Mouse (Mus musculus) MEL (cell line): Measurements from ENCODE around the gene Pelp1.
A peak's percentile ranks its signal among the peaks of the same experiment; 100 is the strongest.

Source experiments
- CTCF ChIP-seq, 3 experiments: IDR thresholded peaks in 2 of 3; conservative IDR thresholded peaks in 1 of 3; 2 replicates each; pipeline ENCODE4 v1.5.1; 2011 to 2012; ENCODE audit warnings: low read length in 3 of 3, low read depth in 2 of 3, mild to moderate bottlenecking in 2 of 3, improper control_type of control experiment in 1 of 3, inconsistent platforms in 1 of 3, mixed read lengths in 1 of 3, moderate library complexity in 1 of 3; ENCODE audit not compliant: control insufficient read depth in 1 of 3, insufficient read depth in 1 of 3, poor library complexity in 1 of 3, severe bottlenecking in 1 of 3
- ELF1 ChIP-seq: IDR thresholded peaks from 2 replicates; pipeline ENCODE4 v1.6.1; 2014; ENCODE audit warnings: low read depth, mild to moderate bottlenecking, inconsistent platforms, low read length, improper control_type of control experiment, moderate library complexity
- ETS1 ChIP-seq: IDR thresholded peaks from 2 replicates; pipeline ENCODE4 v1.6.1; 2012; ENCODE audit warnings: low read depth, mild to moderate bottlenecking, inconsistent platforms, low read length, improper control_type of control experiment, moderate library complexity
- HCFC1 ChIP-seq: IDR thresholded peaks from 2 replicates; pipeline ENCODE4 v1.6.1; 2012; ENCODE audit warnings: low read depth, mild to moderate bottlenecking, inconsistent platforms, low read length, improper control_type of control experiment, moderate library complexity
- MAZ ChIP-seq: IDR thresholded peaks from 2 replicates; pipeline ENCODE4 v1.6.1; 2012; ENCODE audit warnings: low read depth, mild to moderate bottlenecking, inconsistent platforms, low read length, improper control_type of control experiment
- POLR2A ChIP-seq, 2 experiments: IDR thresholded peaks; 2 replicates each; pipeline ENCODE4 v1.6.1; 2011 to 2012; ENCODE audit warnings: low read length in 2 of 2, mild to moderate bottlenecking in 2 of 2, control low read depth in 1 of 2, improper control_type of control experiment in 1 of 2, low read depth in 1 of 2, moderate library complexity in 1 of 2; ENCODE audit not compliant: control insufficient read depth in 1 of 2, insufficient read depth in 1 of 2, poor library complexity in 1 of 2
- RAD21 ChIP-seq: IDR thresholded peaks from 2 replicates; pipeline ENCODE4 v1.6.1; 2011; ENCODE audit warnings: mild to moderate bottlenecking, low read depth, low read length, improper control_type of control experiment
- TAL1 ChIP-seq: IDR thresholded peaks from 2 replicates; pipeline ENCODE4 v1.6.1; 2012; ENCODE audit warnings: mild to moderate bottlenecking, inconsistent platforms, low read length, moderate library complexity, mixed read lengths
- USF2 ChIP-seq, 2 experiments: IDR thresholded peaks; 2 replicates each; pipeline ENCODE4 v1.6.1; 2011 to 2012; ENCODE audit warnings: improper control_type of control experiment in 2 of 2, low read length in 2 of 2, borderline replicate concordance in 1 of 2, inconsistent platforms in 1 of 2, low read depth in 1 of 2, mild to moderate bottlenecking in 1 of 2; ENCODE audit not compliant: insufficient read depth in 1 of 2
- ZC3H11A ChIP-seq: IDR thresholded peaks from 2 replicates; pipeline ENCODE4 v1.6.1; 2012; ENCODE audit warnings: low read depth, mild to moderate bottlenecking, inconsistent platforms, low read length, improper control_type of control experiment
- ZKSCAN1 ChIP-seq: IDR thresholded peaks from 2 replicates; pipeline ENCODE4 v1.6.1; 2012; ENCODE audit warnings: low read depth, mild to moderate bottlenecking, inconsistent platforms, low read length, improper control_type of control experiment, moderate library complexity

- TF ChIP-seq ZKSCAN1 (no peak), CTCF (IDR thresholded peaks at IDR 0.05 in 2 of 3, conservative IDR thresholded peaks at IDR 0.05 in 1 of 3; ENCODE audit: control insufficient read depth in 1 of 3, insufficient read depth in 1 of 3, low read depth in 2 of 3, low read length in 3 of 3, poor library complexity in 1 of 3, severe bottlenecking in 1 of 3) (no peak), ETS1 (no peak), TAL1 (no peak), USF2 (IDR thresholded peaks at IDR 0.05; ENCODE audit: borderline replicate concordance in 1 of 2, insufficient read depth in 1 of 2, low read depth in 1 of 2, low read length in 2 of 2) (no peak), RAD21 (no peak), HCFC1 (no peak), MAZ (no peak), ELF1 (peak; percentile 65; the same call in 1 of the 2 replicates), POLR2A (IDR thresholded peaks at IDR 0.05; ENCODE audit: control insufficient read depth in 1 of 2, insufficient read depth in 1 of 2, low read depth in 1 of 2, low read length in 2 of 2, poor library complexity in 1 of 2) (no peak; a peak in 1 of 4 replicates), ZC3H11A (no peak)
Observed at GRCm38 (mm10) chr11:70443964-70444363, 34.1 kb upstream of the Pelp1 start.
